Mouse (Mus musculus): ENCODE measurements around the gene Pdia5. TPM values are rescaled to one million over a fixed set of nuclear protein-coding genes. Genes with fewer than 3 reads are reported as not detected.

Gene Pdia5
- total and polyA plus RNA-seq, 3 experiments: not detected

- no peak overlapping the region for H3K27ac ChIP-seq (ENCODE audit: control insufficient read depth, low read depth, low read length)
- H3K9ac ChIP-seq (ENCODE audit: control insufficient read depth, low read depth, low read length, poor library complexity, severe bottlenecking): no peak overlapping the region
- no peak for DNase-seq (ENCODE audit: low read depth, low spot score)
- H3K4me1 ChIP-seq (ENCODE audit: control insufficient read depth in 1 of 2, insufficient read depth in 2 of 2, low read length in 2 of 2): no peaks in the 10 kb centered on the region
- no peak overlapping the region for H3K4me3 ChIP-seq (ENCODE audit: control insufficient read depth in 1 of 2, insufficient read depth in 1 of 2, low read depth in 2 of 2, low read length in 2 of 2)
- H3K27me3 ChIP-seq (ENCODE audit: control insufficient read depth in 1 of 2, insufficient read depth in 2 of 2, low read length in 2 of 2): no peaks in the 10 kb centered on the region
- H3K9me3 ChIP-seq (replicated peaks; ENCODE audit: insufficient read depth, low read length): no peaks in the 10 kb centered on the region
- no peaks in the 10 kb centered on the region for H3K79me2 ChIP-seq (ENCODE audit: control insufficient read depth, insufficient read depth, low read length, poor library complexity)
- no peaks in the 10 kb centered on the region for H3K36me3 ChIP-seq (ENCODE audit: control insufficient read depth in 1 of 2, insufficient read depth in 2 of 2, low read length in 2 of 2)
- TF ChIP-seq EP300 (IDR thresholded peaks at IDR 0.05; ENCODE audit: low read depth in 1 of 2, low read length in 2 of 2) (no peak), ZC3H11A (IDR thresholded peaks at IDR 0.05; ENCODE audit: low read depth, low read length) (no peak), E2F4 (IDR thresholded peaks at IDR 0.05; ENCODE audit: borderline replicate concordance, low read depth, low read length) (no peak), MAFK (IDR thresholded peaks at IDR 0.05; ENCODE audit: borderline replicate concordance, low read depth, low read length) (no peak), TAL1 (IDR thresholded peaks at IDR 0.05; ENCODE audit: low read length) (no peak), POLR2AphosphoS2 (IDR thresholded peaks at IDR 0.05; ENCODE audit: low read length) (no peak), CHD1 (IDR thresholded peaks at IDR 0.05; ENCODE audit: low read depth, low read length) (no peak), ELF1 (IDR thresholded peaks at IDR 0.05; ENCODE audit: low read depth, low read length) (no peak), POLR2AphosphoS5 (IDR thresholded peaks at IDR 0.05; ENCODE audit: borderline replicate concordance, low read depth, low read length) (no peak)
Observed at GRCm38 (mm10) chr16:35479301-35479700, 11.4 kb downstream of the Pdia5 start.

GRCm38 (mm10) chr16:35477273-35477672 lies 13.4 kb downstream of the Pdia5 start:
- TF ChIP-seq TAL1 (IDR thresholded peaks at IDR 0.05; ENCODE audit: low read length) (no peak), GATA1 (IDR thresholded peaks at IDR 0.05; ENCODE audit: low read depth, low read length) (no peak), ZKSCAN1 (IDR thresholded peaks at IDR 0.05; ENCODE audit: low read depth, low read length) (no peak), ELF1 (IDR thresholded peaks at IDR 0.05; ENCODE audit: low read depth, low read length) (no peak), MAZ (IDR thresholded peaks at IDR 0.05; ENCODE audit: low read depth, low read length) (no peak), MAX (IDR thresholded peaks at IDR 0.05; ENCODE audit: low read length) (no peak), MXI1 (IDR thresholded peaks at IDR 0.05; ENCODE audit: low read depth, low read length) (no peak), POLR2AphosphoS5 (IDR thresholded peaks at IDR 0.05; ENCODE audit: borderline replicate concordance, low read depth, low read length) (no peak), RAD21 (IDR thresholded peaks at IDR 0.05; ENCODE audit: low read depth, low read length) (no peak), CTCF (IDR thresholded peaks at IDR 0.05 in 2 of 3, conservative IDR thresholded peaks at IDR 0.05 in 1 of 3; ENCODE audit: control insufficient read depth in 1 of 3, insufficient read depth in 1 of 3, low read depth in 2 of 3, low read length in 3 of 3, poor library complexity in 1 of 3, severe bottlenecking in 1 of 3) (no peak), MYB (IDR thresholded peaks at IDR 0.05; ENCODE audit: low read depth, low read length) (no peak), ZNF384 (IDR thresholded peaks at IDR 0.05; ENCODE audit: low read depth, low read length) (no peak), TBP (IDR thresholded peaks at IDR 0.05; ENCODE audit: low read depth, low read length) (no peak), MAFK (IDR thresholded peaks at IDR 0.05; ENCODE audit: borderline replicate concordance, low read depth, low read length) (no peak), POLR2AphosphoS2 (IDR thresholded peaks at IDR 0.05; ENCODE audit: low read length) (no peak), TCF12 (IDR thresholded peaks at IDR 0.05; ENCODE audit: low read depth, low read length) (no peak), NRF1 (IDR thresholded peaks at IDR 0.05; ENCODE audit: insufficient read depth, low read depth, low read length, poor library complexity, severe bottlenecking) (no peak), EP300 (IDR thresholded peaks at IDR 0.05; ENCODE audit: low read depth in 1 of 2, low read length in 2 of 2) (no peak), JUND (IDR thresholded peaks at IDR 0.05; ENCODE audit: low read depth, low read length) (no peak), UBTF (IDR thresholded peaks at IDR 0.05; ENCODE audit: borderline replicate concordance, insufficient read depth, low read depth, low read length) (no peak)
- no peaks in the 10 kb centered on the region for H3K4me1 ChIP-seq (ENCODE audit: control insufficient read depth in 1 of 2, insufficient read depth in 2 of 2, low read length in 2 of 2)
- H3K9me3 ChIP-seq (replicated peaks; ENCODE audit: insufficient read depth, low read length): no peaks in the 10 kb centered on the region
- H3K36me3 ChIP-seq (ENCODE audit: control insufficient read depth in 1 of 2, insufficient read depth in 2 of 2, low read length in 2 of 2): no peaks in the 10 kb centered on the region
- H3K27me3 ChIP-seq (ENCODE audit: control insufficient read depth in 1 of 2, insufficient read depth in 2 of 2, low read length in 2 of 2): no peaks in the 10 kb centered on the region
- DNase-seq (ENCODE audit: low read depth, low spot score): no peak
- no peaks in the 10 kb centered on the region for H3K79me2 ChIP-seq (ENCODE audit: control insufficient read depth, insufficient read depth, low read length, poor library complexity)
- no peak overlapping the region for H3K9ac ChIP-seq (ENCODE audit: control insufficient read depth, low read depth, low read length, poor library complexity, severe bottlenecking)
- no peak overlapping the region for H3K4me3 ChIP-seq (ENCODE audit: control insufficient read depth in 1 of 2, insufficient read depth in 1 of 2, low read depth in 2 of 2, low read length in 2 of 2)
- no peak overlapping the region for H3K27ac ChIP-seq (ENCODE audit: control insufficient read depth, low read depth, low read length)

Measured in MEL (cell line).